Mouse (Mus musculus) limb, embryonic 13.5 days (tissue): ENCODE measurements around the gene Pla2g2c. TPM values are rescaled to one million over a fixed set of nuclear protein-coding genes. Genes with fewer than 3 reads are reported as not detected.

Source experiments
- ATAC-seq: fragments of 200-750 bp; cut with Nextera tagmentation; 2 replicates; pipeline ENCODE4 v1.8.0; 2017; ENCODE audit warnings: low read depth, moderate number of reproducible peaks, moderate TSS enrichment; ENCODE audit not compliant: low FRiP score
- H3K27ac ChIP-seq: fragments of 300-500 bp; sonication (generic); 2 replicates; pipeline ENCODE4 v1.5.1; 2015; ENCODE audit warnings: inconsistent platforms, mild to moderate bottlenecking, moderate library complexity
- H3K27me3 ChIP-seq: fragments of 300-500 bp; sonication (generic); 2 replicates; pipeline ENCODE4 v1.6.1; 2015; ENCODE audit warnings: mild to moderate bottlenecking, inconsistent platforms
- H3K36me3 ChIP-seq: fragments of 300-500 bp; sonication (generic); 2 replicates; pipeline ENCODE4 v1.6.1; 2015; ENCODE audit warnings: inconsistent platforms, mild to moderate bottlenecking, moderate library complexity
- H3K4me1 ChIP-seq: fragments of 300-500 bp; sonication (generic); 2 replicates; pipeline ENCODE4 v1.6.1; 2015; ENCODE audit warnings: inconsistent platforms
- H3K4me2 ChIP-seq: fragments of 300-500 bp; sonication (generic); replicated peaks from 2 replicates; pipeline ENCODE4 v1.6.1; 2015; ENCODE audit warnings: inconsistent platforms, mild to moderate bottlenecking, moderate library complexity
- H3K4me3 ChIP-seq: fragments of 300-500 bp; sonication (generic); 2 replicates; pipeline ENCODE4 v1.5.1; 2015; ENCODE audit warnings: moderate library complexity, mild to moderate bottlenecking, inconsistent platforms
- H3K9ac ChIP-seq: fragments of 300-500 bp; sonication (generic); 2 replicates; pipeline ENCODE4 v1.6.1; 2015; ENCODE audit warnings: mild to moderate bottlenecking, inconsistent platforms
- H3K9me3 ChIP-seq: fragments of 300-500 bp; sonication (generic); 2 replicates; pipeline ENCODE4 v1.6.1; 2016; ENCODE audit warnings: inconsistent platforms
- WGBS: fragments of 180-500 bp; shearing (Covaris S2); methylation state at CpG from one replicate; pipeline ENCODE4 v1.1.7; 2015; 5-methylcytosine and 5-hydroxymethylcytosine counted together
- polyA plus RNA-seq: library from polyadenylated mRNA; unstranded; fragments of >200 nt; fragmentation: Nextera tagmentation; extraction: Ambion mirVana; gene quantifications from 2 replicates; pipeline ENCODE4 v1.2.1, GENCODE M21; 2015

Pla2g2c gene
- polyA plus RNA-seq, 1 experiment from 2014 or later, result 0.33 TPM

DNA sequence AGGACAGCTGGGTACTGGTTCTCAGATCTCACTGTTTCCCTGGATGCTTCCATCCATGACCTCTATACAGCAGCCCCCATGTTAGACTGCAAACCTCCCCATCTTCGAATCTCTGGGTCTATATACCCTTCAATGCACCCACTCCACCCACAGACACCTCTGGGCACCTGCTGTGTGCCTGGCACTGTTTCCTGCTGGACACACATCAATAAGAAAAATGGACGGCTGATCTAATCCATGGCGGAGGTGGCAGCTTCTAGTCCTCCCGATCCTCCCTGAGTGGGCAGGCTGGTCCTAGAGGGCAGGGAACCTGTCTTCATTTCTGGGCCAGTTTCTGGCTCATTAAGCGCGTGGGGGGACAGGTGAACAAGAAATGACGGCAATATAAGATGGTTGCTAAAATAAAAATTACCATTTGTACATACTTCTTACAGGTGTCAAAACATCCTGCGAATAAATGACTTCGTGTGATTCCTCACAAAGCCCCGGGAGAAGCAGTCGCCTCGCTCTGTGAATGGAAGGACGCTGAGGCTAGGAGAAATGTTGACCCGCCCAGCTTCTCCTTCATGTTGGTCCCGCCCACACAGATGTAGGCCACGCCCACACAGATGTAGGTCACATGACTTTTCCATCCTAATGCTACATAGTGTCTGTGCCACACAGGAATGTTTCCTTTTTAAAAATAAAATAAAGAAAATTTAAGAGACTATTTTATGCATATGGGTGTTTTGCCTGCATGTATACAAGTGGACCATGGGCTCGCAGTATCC is 13.4 kb upstream of the Pla2g2c start:
- no peaks in the 10 kb centered on the region for H3K4me1 ChIP-seq
- H3K9me3 ChIP-seq, result no peaks in the 10 kb centered on the region
- peaks cover 2% of the 10 kb centered on the region; the same call in 1 of the 2 replicates for H3K27me3 ChIP-seq
- H3K27ac ChIP-seq, result no peak overlapping the region
- no peaks in the 10 kb centered on the region for H3K36me3 ChIP-seq
- H3K9ac ChIP-seq, result no peak overlapping the region
- WGBS, result 64% methylated on average over 17 of the region's 17 CpGs
- H3K4me2 ChIP-seq, result no peak overlapping the region
- ATAC-seq, result no peak
- H3K4me3 ChIP-seq, result no peak overlapping the region

- Histone ChIP-seq H3K27me3 (peaks cover 2% of the 10 kb centered on the region; the same call in 1 of the 2 replicates), H3K4me2 (no peak overlapping the region), H3K9me3 (no peaks in the 10 kb centered on the region), H3K4me3 (no peak overlapping the region), H3K9ac (no peak overlapping the region), H3K36me3 (no peaks in the 10 kb centered on the region), H3K27ac (no peak overlapping the region), H3K4me1 (no peaks in the 10 kb centered on the region)
- 82% methylated on average over 11 of the region's 11 CpGs for WGBS
- ATAC-seq, result no peak
Observed at GRCm38 (mm10) chr4:138712096-138712495, 12.5 kb upstream of the Pla2g2c start.

DNA sequence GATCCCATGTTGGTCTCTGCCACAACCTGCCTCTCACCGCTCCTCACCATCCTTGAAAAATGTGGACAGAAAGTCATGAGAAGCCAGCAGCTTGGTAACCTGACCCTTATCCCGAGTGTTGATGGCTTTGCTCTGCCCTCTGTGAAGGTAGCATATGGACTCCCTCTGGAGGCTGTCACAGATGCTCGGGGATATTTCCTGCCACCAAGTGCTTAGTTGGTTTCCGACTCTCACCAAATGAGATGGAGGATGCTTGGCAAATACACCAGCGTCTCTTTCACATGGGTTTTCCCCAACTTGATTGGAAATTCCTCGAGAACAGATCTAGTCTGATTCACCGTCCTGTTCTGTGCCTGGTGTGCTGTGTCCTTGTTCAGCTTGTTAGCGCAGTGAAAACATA is 12.0 kb upstream of the Pla2g2c start:
- Histone ChIP-seq H3K4me2 (no peak overlapping the region), H3K27me3 (peaks cover 2% of the 10 kb centered on the region; the same call in 1 of the 2 replicates), H3K4me3 (no peak overlapping the region), H3K9me3 (no peaks in the 10 kb centered on the region), H3K27ac (no peak overlapping the region), H3K9ac (no peak overlapping the region), H3K36me3 (no peaks in the 10 kb centered on the region), H3K4me1 (no peaks in the 10 kb centered on the region)
- ATAC-seq, result no peak
- 64% methylated on average over 8 of the region's 8 CpGs for WGBS

DNA sequence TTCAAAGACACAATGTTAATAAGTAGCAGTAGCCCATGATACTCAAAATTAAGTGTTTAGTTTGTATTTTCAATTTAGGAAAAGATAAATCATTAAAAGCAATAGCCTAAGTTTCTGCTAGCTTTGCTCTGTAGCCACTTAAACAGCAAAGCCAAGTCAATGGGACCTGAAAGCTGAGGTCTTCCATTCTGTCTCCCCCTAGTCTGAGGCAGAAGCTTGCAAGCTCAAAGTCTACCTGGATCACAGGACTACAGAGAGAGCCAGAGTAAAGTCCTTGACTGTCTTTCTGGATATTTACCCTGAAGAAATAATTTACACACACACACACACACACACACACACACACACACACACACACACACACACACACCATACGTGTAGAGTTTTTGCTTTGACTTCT is 10.4 kb upstream of the Pla2g2c start:
- Histone ChIP-seq H3K27ac (no peak overlapping the region), H3K9me3 (no peaks in the 10 kb centered on the region), H3K4me2 (no peak overlapping the region), H3K27me3 (peaks cover 2% of the 10 kb centered on the region; the same call in 1 of the 2 replicates), H3K4me3 (no peak overlapping the region), H3K36me3 (no peaks in the 10 kb centered on the region), H3K9ac (no peak overlapping the region), H3K4me1 (no peaks in the 10 kb centered on the region)
- no peak for ATAC-seq
- WGBS, result 80% methylated on average over 1 of the region's 1 CpGs

- no peaks in the 10 kb centered on the region for H3K36me3 ChIP-seq
- H3K27ac ChIP-seq, result no peak overlapping the region
- no peak for ATAC-seq
- peaks cover 2% of the 10 kb centered on the region; the same call in 1 of the 2 replicates for H3K27me3 ChIP-seq
- H3K4me1 ChIP-seq, result no peaks in the 10 kb centered on the region
- no peaks in the 10 kb centered on the region for H3K9me3 ChIP-seq
- no peak overlapping the region for H3K9ac ChIP-seq
- no peak overlapping the region for H3K4me2 ChIP-seq
- H3K4me3 ChIP-seq, result no peak overlapping the region
- WGBS, result 85% methylated on average over 9 of the region's 9 CpGs
Observed at GRCm38 (mm10) chr4:138716697-138717096, 7.9 kb upstream of the Pla2g2c start.

- WGBS, result 73% methylated on average over 5 of the region's 5 CpGs
Observed at GRCm38 (mm10) chr4:138718586-138719263, 5.9 kb upstream of the Pla2g2c start.

GRCm38 (mm10) chr4:138719264-138719596 is 5.4 kb upstream of the Pla2g2c start:
- Histone ChIP-seq H3K9me3 (no peaks in the 10 kb centered on the region), H3K9ac (no peak overlapping the region), H3K4me2 (no peak overlapping the region), H3K4me3 (no peak overlapping the region), H3K4me1 (peaks cover 10% of the 10 kb centered on the region), H3K27ac (no peak overlapping the region), H3K27me3 (no peaks in the 10 kb centered on the region), H3K36me3 (no peaks in the 10 kb centered on the region)
- no peak for ATAC-seq
- 79% methylated on average over 5 of the region's 5 CpGs for WGBS

More at GRCm38 (mm10) chr4:138718586-138719263, 5.9 kb upstream of the Pla2g2c start:
- Histone ChIP-seq H3K9ac (no peak overlapping the region), H3K27ac (no peak overlapping the region), H3K4me2 (no peak overlapping the region), H3K36me3 (no peaks in the 10 kb centered on the region), H3K4me1 (peaks cover 5% of the 10 kb centered on the region), H3K9me3 (no peaks in the 10 kb centered on the region), H3K27me3 (no peaks in the 10 kb centered on the region), H3K4me3 (no peak overlapping the region)
- no peak for ATAC-seq

DNA sequence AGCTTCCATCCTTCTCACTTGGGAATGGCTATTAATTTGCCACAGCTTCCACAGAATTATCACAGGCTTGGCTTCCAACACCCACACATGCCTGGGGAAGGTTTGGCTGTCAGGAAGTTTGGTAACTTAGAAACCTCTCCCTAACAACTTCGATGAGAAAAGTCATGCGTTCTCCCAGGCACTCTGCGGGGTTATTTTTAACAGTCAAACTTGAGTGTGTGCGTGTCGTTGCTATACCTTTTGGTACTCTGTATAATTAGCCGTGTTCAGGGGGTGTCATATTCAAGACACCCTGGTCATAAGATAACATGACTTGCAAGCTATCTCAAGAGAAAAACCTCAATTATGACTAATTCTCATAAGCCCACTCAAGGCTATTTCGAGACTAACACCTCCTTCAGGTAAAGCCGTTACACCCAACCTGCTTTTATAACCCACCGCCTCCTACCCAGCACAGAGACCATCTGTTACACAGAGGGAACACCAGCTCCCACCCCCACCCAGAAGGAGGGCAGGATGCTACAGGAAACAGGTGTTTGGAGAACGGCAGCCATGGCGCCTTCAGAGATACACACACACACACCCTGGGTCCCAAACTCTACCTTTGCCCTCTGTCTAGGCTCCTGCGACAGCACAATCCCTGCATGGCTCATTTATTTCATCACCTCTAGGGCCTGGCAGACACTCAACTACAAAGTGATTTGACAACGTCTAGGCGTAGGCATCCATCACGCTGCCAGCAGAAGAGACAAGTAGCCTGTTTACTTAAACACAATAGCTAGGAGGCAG is 905 bp upstream of the Pla2g2c start:
- no peak overlapping the region; the same call in 1 of the 2 replicates for H3K4me2 ChIP-seq
- no peak overlapping the region for H3K4me3 ChIP-seq
- H3K4me1 ChIP-seq, result peaks cover 25% of the 10 kb centered on the region
- H3K36me3 ChIP-seq, result no peaks in the 10 kb centered on the region
- 50% methylated on average over 15 of the region's 15 CpGs for WGBS
- no peaks in the 10 kb centered on the region for H3K9me3 ChIP-seq
- H3K27me3 ChIP-seq, result no peaks in the 10 kb centered on the region
- no peak overlapping the region for H3K27ac ChIP-seq
- no peak for ATAC-seq
- no peak overlapping the region for H3K9ac ChIP-seq

DNA sequence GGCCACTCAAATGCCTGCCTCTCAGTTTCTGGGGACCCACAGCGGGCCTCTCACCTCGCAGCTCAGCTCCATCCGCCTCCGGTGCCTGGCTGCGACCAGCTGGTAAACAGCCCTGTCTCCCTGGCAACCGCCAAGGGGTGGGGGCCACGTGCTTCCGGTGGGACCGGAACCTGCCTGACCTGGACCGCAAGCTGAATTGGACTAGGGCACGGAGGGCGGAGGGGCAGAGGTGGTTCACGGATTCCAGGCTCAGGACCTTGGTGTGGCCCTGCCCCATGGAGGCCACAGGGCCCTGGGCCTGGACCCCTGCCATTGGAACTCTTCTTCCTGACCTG is 502 bp downstream of the Pla2g2c start:
- no peak overlapping the region for H3K27ac ChIP-seq

GRCm38 (mm10) chr4:138725751-138726150 is 1.2 kb downstream of the Pla2g2c start:
- Histone ChIP-seq H3K9me3 (no peaks in the 10 kb centered on the region), H3K9ac (peak overlapping the region; percentile 46), H3K4me1 (peaks cover 25% of the 10 kb centered on the region), H3K27me3 (no peaks in the 10 kb centered on the region), H3K4me3 (no peak overlapping the region), H3K36me3 (no peaks in the 10 kb centered on the region), H3K4me2 (peak overlapping the region; percentile 66; the same call in 1 of the 2 replicates), H3K27ac (no peak overlapping the region)
- 92% methylated on average over 5 of the region's 5 CpGs for whole genome bisulfite sequencing
- ATAC-seq, result no peak

More for the DNA sequence above, 502 bp downstream of the Pla2g2c start:
- Histone ChIP-seq H3K9ac (peak overlapping the region; percentile 46), H3K4me2 (peak overlapping the region; percentile 66), H3K27me3 (no peaks in the 10 kb centered on the region), H3K9me3 (no peaks in the 10 kb centered on the region), H3K4me3 (peak overlapping the region; percentile 36), H3K36me3 (no peaks in the 10 kb centered on the region), H3K4me1 (peaks cover 25% of the 10 kb centered on the region)
- 3% methylated on average over 13 of the region's 13 CpGs for WGBS
- ATAC-seq, result peak; percentile 55

- no peaks in the 10 kb centered on the region; the same call in 1 of the 2 replicates for H3K9me3 ChIP-seq
- no peak for ATAC-seq
- no peak overlapping the region for H3K27ac ChIP-seq
- H3K9ac ChIP-seq, result no peak overlapping the region
- WGBS, result 46% methylated on average over 9 of the region's 9 CpGs
- H3K36me3 ChIP-seq, result no peaks in the 10 kb centered on the region
- H3K27me3 ChIP-seq, result no peaks in the 10 kb centered on the region
- H3K4me2 ChIP-seq, result no peak overlapping the region
- H3K4me3 ChIP-seq, result no peak overlapping the region
- H3K4me1 ChIP-seq, result peaks cover 16% of the 10 kb centered on the region
Observed at GRCm38 (mm10) chr4:138729018-138729703, 4.6 kb downstream of the Pla2g2c start.
